Mouse (Mus musculus) heart, postnatal 0 days (tissue): ENCODE results near the gene Tmprss3.

Source experiments
- CTCF ChIP-seq: IDR thresholded peaks from 2 replicates; pipeline ENCODE4 v1.5.1; 2016; ENCODE audit warnings: antibody characterized with exemption, control low read depth, low read depth
- EP300 ChIP-seq: IDR thresholded peaks from 2 replicates; pipeline ENCODE4 v1.6.1; 2016; ENCODE audit warnings: antibody characterized with exemption, low read depth

- TF ChIP-seq CTCF, result no peak
- no peak for TF ChIP-seq EP300
Observed at GRCm38 (mm10) chr17:31169796-31170195, 29.0 kb downstream of the Tmprss3 start.
